Mouse (Mus musculus) CH12.LX (cell line): ENCODE measurements at regions not wholly inside any gene's neighbourhood (a gene's known extent, or its start where the extent isn't known, plus 50 kb on each side); places are given as distances from the start of the nearest gene placed in this dataset.

Experiments
- DNase-seq: peaks from one replicate; pipeline ENCODE4 v3.0.0-alpha.2; 2013; ENCODE audit errors: extremely low read depth
- H3K27ac ChIP-seq: 2 replicates; pipeline ENCODE4 v1.5.1; 2012; ENCODE audit warnings: low read depth, mild to moderate bottlenecking, control low read depth, moderate library complexity; ENCODE audit not compliant: insufficient read depth
- H3K27me3 ChIP-seq: replicated peaks from 2 replicates; pipeline ENCODE3; 2012; ENCODE audit warnings: inconsistent platforms
- H3K36me3 ChIP-seq, 2 experiments: replicated peaks in 1 of 2; 2 replicates each; pipeline versions ENCODE3 to v1.6.1; 2012; ENCODE audit warnings: inconsistent platforms in 1 of 2, low read length in 1 of 2, mild to moderate bottlenecking in 1 of 2, mixed read lengths in 1 of 2, moderate library complexity in 1 of 2; ENCODE audit not compliant: control insufficient read depth in 1 of 2, insufficient read depth in 1 of 2
- H3K4me1 ChIP-seq, 2 experiments: 2 replicates each; pipeline ENCODE4 v1.6.1; 2012; ENCODE audit warnings: inconsistent platforms in 1 of 2, moderate library complexity in 1 of 2; ENCODE audit not compliant: insufficient read depth in 2 of 2, control insufficient read depth in 1 of 2
- H3K4me2 ChIP-seq: 2 replicates; pipeline ENCODE4 v1.6.1; 2012; ENCODE audit warnings: low read depth, mild to moderate bottlenecking, control low read depth; ENCODE audit not compliant: poor library complexity, insufficient read depth, severe bottlenecking
- H3K4me3 ChIP-seq, 3 experiments: fragments of 150-350 bp in 1 of 3; sonication (generic) in 1 of 3; replicated peaks in 1 of 3; 2 replicates each; pipeline versions ENCODE3 to v1.5.1; 2011 to 2012; ENCODE audit warnings: low read depth in 2 of 3, low read length in 2 of 3, mild to moderate bottlenecking in 2 of 3, moderate library complexity in 2 of 3, control low read depth in 1 of 3, improper control_type of control experiment in 1 of 3, inconsistent platforms in 1 of 3, mixed read lengths in 1 of 3; ENCODE audit not compliant: poor library complexity in 1 of 3
- H3K79me2 ChIP-seq: replicated peaks from 2 replicates; pipeline ENCODE4 v1.6.1; 2012; ENCODE audit warnings: mild to moderate bottlenecking, moderate library complexity; ENCODE audit not compliant: control insufficient read depth, poor library complexity, insufficient read depth, severe bottlenecking; ENCODE audit errors: extremely low read depth
- H3K9ac ChIP-seq: 2 replicates; pipeline ENCODE4 v1.6.1; 2012; ENCODE audit warnings: low read depth, mild to moderate bottlenecking, control low read depth, moderate library complexity; ENCODE audit not compliant: insufficient read depth
- H3K9me3 ChIP-seq: replicated peaks from 2 replicates; pipeline ENCODE3; 2012; ENCODE audit warnings: low read length, inconsistent platforms, mixed read lengths
- BHLHE40 ChIP-seq: IDR thresholded peaks from 2 replicates; pipeline ENCODE4 v1.6.1; 2011; ENCODE audit warnings: mild to moderate bottlenecking, low read depth, low read length, improper control_type of control experiment
- CHD1 ChIP-seq: IDR thresholded peaks from 2 replicates; pipeline ENCODE4 v1.6.1; 2012; ENCODE audit warnings: low read depth, low read length, improper control_type of control experiment, inconsistent platforms
- CHD2 ChIP-seq: IDR thresholded peaks from 2 replicates; pipeline ENCODE4 v1.6.1; 2011; ENCODE audit warnings: low read length, improper control_type of control experiment
- E2F4 ChIP-seq: IDR thresholded peaks from 2 replicates; pipeline ENCODE4 v1.6.1; 2011; ENCODE audit warnings: low read depth, low read length, improper control_type of control experiment; ENCODE audit not compliant: insufficient replicate concordance
- EP300 ChIP-seq: IDR thresholded peaks from 2 replicates; pipeline ENCODE4 v1.6.1; 2011; ENCODE audit warnings: low read length, improper control_type of control experiment
- ETS1 ChIP-seq: conservative IDR thresholded peaks from 2 replicates; pipeline ENCODE4 v1.6.1; 2012; ENCODE audit warnings: low read depth, mild to moderate bottlenecking, inconsistent platforms, low read length, improper control_type of control experiment, moderate library complexity
- IRF4 ChIP-seq: IDR thresholded peaks from 2 replicates; pipeline ENCODE4 v1.6.1; 2014; ENCODE audit warnings: low read depth, mild to moderate bottlenecking, inconsistent platforms, low read length, improper control_type of control experiment
- JUND ChIP-seq: conservative IDR thresholded peaks from 2 replicates; pipeline ENCODE4 v1.6.1; 2011; ENCODE audit warnings: low read depth, low read length, improper control_type of control experiment
- MAX ChIP-seq: IDR thresholded peaks from 2 replicates; pipeline ENCODE4 v1.6.1; 2011; ENCODE audit warnings: low read length, improper control_type of control experiment
- MAZ ChIP-seq: IDR thresholded peaks from 2 replicates; pipeline ENCODE4 v1.6.1; 2012; ENCODE audit warnings: low read depth, mild to moderate bottlenecking, inconsistent platforms, low read length, improper control_type of control experiment, moderate library complexity
- MEF2A ChIP-seq: IDR thresholded peaks from 2 replicates; pipeline ENCODE4 v1.6.1; 2014; ENCODE audit warnings: low read depth, mild to moderate bottlenecking, inconsistent platforms, low read length, improper control_type of control experiment, borderline replicate concordance
- MXI1 ChIP-seq: IDR thresholded peaks from 2 replicates; pipeline ENCODE4 v1.6.1; 2011; ENCODE audit warnings: mild to moderate bottlenecking, low read depth, low read length, improper control_type of control experiment
- MYC ChIP-seq: IDR thresholded peaks from 2 replicates; pipeline ENCODE4 v1.6.1; 2011; ENCODE audit warnings: low read depth, mild to moderate bottlenecking, improper control_type of control experiment, low read length
- NELFE ChIP-seq: IDR thresholded peaks from 2 replicates; pipeline ENCODE4 v1.6.1; 2011; ENCODE audit warnings: low read depth, low read length, improper control_type of control experiment
- NRF1 ChIP-seq: IDR thresholded peaks from 2 replicates; pipeline ENCODE4 v1.6.1; 2014; ENCODE audit warnings: low read depth, mild to moderate bottlenecking, inconsistent platforms, low read length, improper control_type of control experiment, moderate library complexity
- PAX5 ChIP-seq: IDR thresholded peaks from 2 replicates; pipeline ENCODE4 v1.6.1; 2012; ENCODE audit warnings: low read length, inconsistent platforms, mixed read lengths
- POLR2A ChIP-seq: IDR thresholded peaks from 2 replicates; pipeline ENCODE4 v1.6.1; 2011; ENCODE audit warnings: low read depth, mild to moderate bottlenecking, improper control_type of control experiment, low read length
- POLR2AphosphoS2 ChIP-seq: IDR thresholded peaks from 2 replicates; pipeline ENCODE4 v1.6.1; 2011; ENCODE audit warnings: low read depth, low read length, improper control_type of control experiment
- RAD21 ChIP-seq: IDR thresholded peaks from 2 replicates; pipeline ENCODE4 v1.6.1; 2011; ENCODE audit warnings: low read depth, mild to moderate bottlenecking, low read length, improper control_type of control experiment, moderate library complexity
- TBP ChIP-seq: conservative IDR thresholded peaks from 2 replicates; pipeline ENCODE4 v1.6.1; 2011; ENCODE audit warnings: low read depth, low read length, improper control_type of control experiment
- TCF12 ChIP-seq: IDR thresholded peaks from 2 replicates; pipeline ENCODE4 v1.6.1; 2014; ENCODE audit warnings: low read depth, mild to moderate bottlenecking, inconsistent platforms, low read length, improper control_type of control experiment
- UBTF ChIP-seq: IDR thresholded peaks from 2 replicates; pipeline ENCODE4 v1.6.1; 2012; ENCODE audit warnings: low read depth, mild to moderate bottlenecking, inconsistent platforms, low read length, improper control_type of control experiment, moderate library complexity
- USF2 ChIP-seq: conservative IDR thresholded peaks from 2 replicates; pipeline ENCODE4 v1.6.1; 2011; ENCODE audit warnings: low read depth, low read length, improper control_type of control experiment
- ZKSCAN1 ChIP-seq: IDR thresholded peaks from 2 replicates; pipeline ENCODE4 v1.6.1; 2012; ENCODE audit warnings: low read depth, inconsistent platforms, low read length, improper control_type of control experiment, borderline replicate concordance
- ZMIZ1 ChIP-seq: IDR thresholded peaks from 2 replicates; pipeline ENCODE4 v1.6.1; 2012; ENCODE audit warnings: low read depth, mild to moderate bottlenecking, inconsistent platforms, low read length, improper control_type of control experiment
- ZNF384 ChIP-seq: IDR thresholded peaks from 2 replicates; pipeline ENCODE4 v1.6.1; 2012; ENCODE audit warnings: low read depth, low read length, improper control_type of control experiment, inconsistent platforms
- dilution Hi-C: fragments of 300-500 bp; cut with MboI; formaldehyde crosslinking; loops from 2 replicates; pipeline ENCODE4 v1.14.3; 2020; ENCODE audit warnings: low sequenced_read_pairs; ENCODE audit not compliant: extremely low pct_unique_long_range_greater_than_20kb, extremely low pct_ligation_motif_present
- in situ Hi-C: fragments of 300-500 bp; cut with MboI; formaldehyde crosslinking; loops from 3 replicates; pipeline ENCODE4 v1.14.3; 2019; ENCODE audit warnings: low sequenced_read_pairs, low pct_ligation_motif_present, low pct_unique_long_range_greater_than_20kb, mixed read lengths

DNA sequence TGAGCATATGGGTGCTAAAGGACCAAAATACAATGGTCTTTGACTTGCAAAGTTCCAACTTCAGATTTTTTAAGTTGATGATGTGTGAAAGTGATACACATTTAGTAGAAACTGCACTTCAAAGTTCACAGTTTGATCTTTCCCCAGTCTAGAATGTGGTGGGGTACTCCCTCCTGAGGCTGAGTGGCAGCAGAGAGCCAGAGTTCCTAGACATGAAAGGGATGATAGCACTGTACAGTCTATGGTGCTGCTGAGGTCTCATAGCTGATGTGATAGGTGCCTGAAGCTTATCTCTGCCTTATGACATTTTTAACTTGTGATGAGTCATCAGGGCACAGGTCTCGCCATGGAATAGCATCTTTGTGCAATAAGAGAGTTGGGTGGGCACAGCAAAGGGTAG is 87.9 kb upstream of the Lhcgr start:
- Histone ChIP-seq H3K4me3 (no peak overlapping the region), H3K79me2 (no peaks in the 10 kb centered on the region), H3K27ac (no peak overlapping the region), H3K4me2 (no peak overlapping the region), H3K36me3 (no peaks in the 10 kb centered on the region), H3K9me3 (no peaks in the 10 kb centered on the region), H3K27me3 (no peaks in the 10 kb centered on the region), H3K4me1 (peaks cover 0 to 7% of the 10 kb centered on the region in 2 experiments; a peak in 1 of 4 replicates), H3K9ac (no peak overlapping the region)
- no peak for DNase-seq
- TF ChIP-seq USF2 (no peak), MYC (no peak), NELFE (no peak), MAZ (no peak), RAD21 (no peak), TBP (no peak), PAX5 (no peak), ZKSCAN1 (no peak), CHD1 (no peak), MEF2A (no peak), ZMIZ1 (no peak), BHLHE40 (no peak), POLR2AphosphoS2 (no peak), MXI1 (no peak), ZNF384 (no peak), IRF4 (no peak)
- in situ Hi-C loops (no loop called here), dilution Hi-C loops (no loop called here)

DNA sequence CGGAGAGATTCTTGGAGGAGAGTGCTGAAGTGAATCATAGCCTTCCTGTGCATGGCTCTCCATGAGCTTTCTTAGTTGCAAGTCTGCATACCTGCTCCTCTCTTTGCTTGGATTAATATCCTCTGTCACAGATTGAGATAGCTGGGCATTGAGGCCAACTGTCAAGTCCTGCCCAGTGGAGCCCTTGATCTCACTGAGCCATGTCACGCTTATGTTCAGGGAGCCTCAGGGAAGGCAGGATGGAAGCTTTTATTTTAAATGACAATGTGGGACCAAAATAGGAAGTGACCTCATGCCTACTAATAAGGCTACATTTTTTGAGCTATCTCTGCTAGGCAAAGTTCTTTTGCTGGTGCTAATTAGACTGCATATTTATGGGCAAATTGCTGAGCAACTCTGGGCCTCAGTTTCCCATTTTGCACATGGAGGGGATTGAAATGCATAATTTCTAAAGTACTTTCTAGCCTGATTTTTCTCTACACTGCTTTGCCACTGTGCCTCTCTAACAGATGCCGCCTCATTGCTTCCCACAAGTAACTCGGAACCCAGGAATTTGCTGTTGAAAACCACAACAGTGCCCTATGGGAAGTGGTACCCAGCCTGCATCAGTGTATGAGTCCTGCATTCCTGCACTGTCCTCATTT is 78.7 kb upstream of the Lhcgr start:
- H3K79me2 ChIP-seq, result no peaks in the 10 kb centered on the region
- no peak for DNase-seq
- H3K27ac ChIP-seq, result no peak overlapping the region
- in situ Hi-C loops (no loop called here), dilution Hi-C loops (no loop called here)
- peaks cover 2% of the 10 kb centered on the region for H3K27me3 ChIP-seq
- no peak overlapping the region for H3K4me3 ChIP-seq
- no peak overlapping the region for H3K9ac ChIP-seq
- no peaks in the 10 kb centered on the region for H3K4me1 ChIP-seq
- H3K4me2 ChIP-seq, result no peak overlapping the region
- no peak for TF ChIP-seq UBTF
- no peak for TF ChIP-seq CHD2
- no peak for TF ChIP-seq IRF4
- TF ChIP-seq MYC, result no peak
- no peak for TF ChIP-seq POLR2AphosphoS2
- TF ChIP-seq NRF1, result no peak
- TF ChIP-seq NELFE, result no peak
- no peak for TF ChIP-seq EP300
- TF ChIP-seq MAZ, result no peak
- no peak for TF ChIP-seq MXI1
- no peak for TF ChIP-seq MAX
- no peak for TF ChIP-seq USF2
- no peak for TF ChIP-seq BHLHE40
- no peak for TF ChIP-seq E2F4
- TF ChIP-seq POLR2A, result no peak
- TF ChIP-seq ZKSCAN1, result no peak
- TF ChIP-seq PAX5, result no peak
- no peak for TF ChIP-seq TCF12
- TF ChIP-seq JUND, result no peak
- TF ChIP-seq ETS1, result no peak
- no peaks in the 10 kb centered on the region for H3K9me3 ChIP-seq
- H3K36me3 ChIP-seq, result no peaks in the 10 kb centered on the region
